Mouse (Mus musculus) CH12.LX (cell line): Measurements from ENCODE around the gene Vrk3.

Source experiments
- CHD1 ChIP-seq: IDR thresholded peaks from 2 replicates; pipeline ENCODE4 v1.6.1; 2012; ENCODE audit warnings: low read depth, low read length, improper control_type of control experiment, inconsistent platforms
- CTCF ChIP-seq, 2 experiments: IDR thresholded peaks in 1 of 2; conservative IDR thresholded peaks in 1 of 2; 2 replicates each; pipeline ENCODE4 v1.5.1; 2011 to 2012; ENCODE audit warnings: low read depth in 2 of 2, low read length in 2 of 2, improper control_type of control experiment in 1 of 2, inconsistent platforms in 1 of 2, mild to moderate bottlenecking in 1 of 2, moderate library complexity in 1 of 2
- EP300 ChIP-seq: IDR thresholded peaks from 2 replicates; pipeline ENCODE4 v1.6.1; 2011; ENCODE audit warnings: low read length, improper control_type of control experiment
- IRF4 ChIP-seq: IDR thresholded peaks from 2 replicates; pipeline ENCODE4 v1.6.1; 2014; ENCODE audit warnings: low read depth, mild to moderate bottlenecking, inconsistent platforms, low read length, improper control_type of control experiment
- MAFK ChIP-seq: IDR thresholded peaks from 2 replicates; pipeline ENCODE4 v1.6.1; 2011; ENCODE audit warnings: low read length, improper control_type of control experiment; ENCODE audit not compliant: insufficient replicate concordance
- NRF1 ChIP-seq: IDR thresholded peaks from 2 replicates; pipeline ENCODE4 v1.6.1; 2014; ENCODE audit warnings: low read depth, mild to moderate bottlenecking, inconsistent platforms, low read length, improper control_type of control experiment, moderate library complexity
- POLR2A ChIP-seq: IDR thresholded peaks from 2 replicates; pipeline ENCODE4 v1.6.1; 2011; ENCODE audit warnings: low read depth, mild to moderate bottlenecking, improper control_type of control experiment, low read length
- TCF12 ChIP-seq: IDR thresholded peaks from 2 replicates; pipeline ENCODE4 v1.6.1; 2014; ENCODE audit warnings: low read depth, mild to moderate bottlenecking, inconsistent platforms, low read length, improper control_type of control experiment
- ZC3H11A ChIP-seq: IDR thresholded peaks from 2 replicates; pipeline ENCODE4 v1.6.1; 2012; ENCODE audit warnings: low read depth, mild to moderate bottlenecking, inconsistent platforms, low read length, improper control_type of control experiment
- ZNF384 ChIP-seq: IDR thresholded peaks from 2 replicates; pipeline ENCODE4 v1.6.1; 2012; ENCODE audit warnings: low read depth, low read length, improper control_type of control experiment, inconsistent platforms

DNA sequence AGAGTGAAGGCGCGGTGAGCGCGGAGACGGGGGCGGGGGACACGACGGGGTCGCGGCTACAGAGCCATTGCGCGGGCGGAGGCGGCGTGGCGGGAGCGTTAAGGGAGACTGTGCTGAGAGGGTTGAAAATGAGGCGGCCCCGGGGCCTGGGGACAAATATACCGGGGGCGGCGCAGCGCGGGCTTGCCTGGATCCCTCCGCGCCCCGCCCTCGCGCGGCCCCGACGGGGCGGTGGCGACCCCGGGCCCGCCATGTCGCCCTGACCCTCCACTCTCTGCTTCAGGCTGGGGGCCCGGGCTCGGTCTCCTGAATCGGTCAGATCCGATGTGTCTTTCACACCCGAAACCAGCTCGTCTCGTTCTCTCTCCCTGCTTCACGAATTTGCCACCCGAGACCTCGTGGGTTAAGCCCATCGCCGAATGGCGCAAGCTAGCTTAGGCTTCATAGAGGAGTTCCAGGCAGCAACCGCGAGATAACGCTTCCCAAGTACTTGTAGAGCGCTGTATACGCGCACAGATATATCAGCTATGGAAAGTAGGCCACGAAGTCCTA is 68.3 kb downstream of the Vrk3 start, which contains the start of gene Atf5:
- no peak for TF ChIP-seq CHD1
- TF ChIP-seq CTCF (conservative IDR thresholded peaks at IDR 0.05 in 1 of 2, IDR thresholded peaks at IDR 0.05 in 1 of 2; ENCODE audit: low read depth in 2 of 2, low read length in 2 of 2), result no peak
- no peak for TF ChIP-seq ZC3H11A
- TF ChIP-seq POLR2A, result no peak
- TF ChIP-seq EP300, result no peak
- TF ChIP-seq MAFK, result no peak
- no peak for TF ChIP-seq IRF4
- no peak for TF ChIP-seq NRF1
- peak; percentile 37; the same call in 1 of the 2 replicates for TF ChIP-seq TCF12
- no peak for TF ChIP-seq ZNF384
